Mouse (Mus musculus) adrenal gland, postnatal 4 days (tissue): ENCODE results near the gene Foxr1. TPM values are rescaled to one million over a fixed set of nuclear protein-coding genes. Genes with fewer than 3 reads are reported as not detected.
A peak's percentile ranks its signal among the peaks of the same experiment; 100 is the strongest.
"Not testable (repeated sequence)": the region's sequence is repeated elsewhere in the genome, so short reads cannot be mapped to it uniquely, and the experiment has no call there.

ENCODE experiments used
- DNase-seq, 2 experiments: peaks; one replicate each; pipeline ENCODE4 v3.0.0; 2021 to 2022; ENCODE audit warnings: low spot score in 2 of 2, mixed read lengths in 2 of 2
- total RNA-seq, 2 experiments: library from RNA; stranded (reverse); gene quantifications; 2 replicates each; pipeline ENCODE4 v1.2.3; 2021

Foxr1 gene
- total RNA-seq, 2 experiments from 2014 or later = not detected

DNA sequence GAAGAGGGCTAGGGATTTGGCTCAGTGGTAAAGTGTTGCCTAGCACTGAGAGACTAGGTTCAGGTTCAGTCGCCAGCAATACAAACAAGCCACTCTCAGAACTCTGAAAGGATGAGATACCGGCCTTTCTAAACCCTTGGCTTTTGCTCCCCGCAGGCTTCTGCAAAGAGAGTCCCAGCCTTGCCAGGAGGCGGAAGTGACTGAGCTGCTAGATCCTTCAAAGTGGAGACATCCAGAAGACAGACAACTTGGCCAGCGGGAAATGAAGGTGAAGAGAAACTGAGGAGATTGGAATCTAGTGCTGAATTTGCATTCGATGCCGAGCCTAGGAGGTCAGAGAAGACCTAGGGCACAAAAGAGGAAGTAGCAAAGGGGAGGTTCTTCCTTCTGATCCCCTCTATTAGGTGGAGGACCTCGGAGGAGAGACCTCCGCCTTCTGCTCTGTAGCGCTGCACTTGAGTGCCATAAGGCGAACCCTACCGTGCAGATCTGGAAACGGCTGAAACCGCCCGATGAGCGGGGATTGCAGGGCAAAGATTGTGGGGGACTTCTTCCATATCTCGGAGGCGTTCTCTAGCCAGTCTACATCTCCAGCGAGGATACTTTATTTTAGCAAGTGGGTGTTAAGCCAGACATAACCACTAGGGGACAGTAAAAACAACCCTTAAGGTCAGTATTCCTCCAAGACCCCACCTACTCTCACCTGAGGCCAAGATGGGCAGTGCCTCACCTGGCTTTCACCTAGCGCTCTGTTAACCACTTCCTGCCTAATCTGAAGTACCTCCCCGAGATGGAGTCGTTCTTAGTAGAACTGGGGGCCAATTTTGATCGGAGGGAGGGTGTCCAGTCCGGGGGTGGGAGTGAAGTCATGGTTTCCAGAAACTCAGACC is 36.6 kb upstream of the Foxr1 start:
- DNase-seq = no peak

- no peak for DNase-seq
These were observed 35.0 kb upstream of the Foxr1 start for GRCm38 (mm10) chr9:44475936-44476335.

- DNase-seq = no peak
These were observed 33.4 kb upstream of the Foxr1 start for GRCm38 (mm10) chr9:44474327-44474726.

GRCm38 (mm10) chr9:44473184-44473583 is 32.2 kb upstream of the Foxr1 start:
- DNase-seq = no peak

DNA sequence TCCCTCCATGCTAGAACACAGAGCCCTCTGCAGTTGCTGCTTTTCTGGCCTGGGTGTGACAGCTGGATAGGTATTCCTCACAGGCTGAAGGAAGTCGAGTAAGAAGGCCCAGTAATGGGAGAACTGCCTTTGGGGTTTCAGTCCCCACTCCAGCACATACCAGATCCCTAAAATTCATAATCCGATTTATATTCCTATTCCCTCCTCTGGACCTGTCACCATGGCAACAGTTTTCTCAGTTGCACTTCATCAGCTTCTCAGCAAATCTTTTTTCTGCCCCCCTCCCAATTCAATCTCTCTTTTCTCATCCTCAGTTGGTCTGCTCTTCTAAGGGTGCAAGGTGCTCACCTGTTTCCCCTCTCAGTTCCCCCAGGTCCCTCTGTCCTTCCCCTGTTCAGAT is 27.9 kb upstream of the Foxr1 start:
- DNase-seq = no peak

- no peak for DNase-seq
These were observed 27.3 kb upstream of the Foxr1 start for GRCm38 (mm10) chr9:44468224-44468623.

DNA sequence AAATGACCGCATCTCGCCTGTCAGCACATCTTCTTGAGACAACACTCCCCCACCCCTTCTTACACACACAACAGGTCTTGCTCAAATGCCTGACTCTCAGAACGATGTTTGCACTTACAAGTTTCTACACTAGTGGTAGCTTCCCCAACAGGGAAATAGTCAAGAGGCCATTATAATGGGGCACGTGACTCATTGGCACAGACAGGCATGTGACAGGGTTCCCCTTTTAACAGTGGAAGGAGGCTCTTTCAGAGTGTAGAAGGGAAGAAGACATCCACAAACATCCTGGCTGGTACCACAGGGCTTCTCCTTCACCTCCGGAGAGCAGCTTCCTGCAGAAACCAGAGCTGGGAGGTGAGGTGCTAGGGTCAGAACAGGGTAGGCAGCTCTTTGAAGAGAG is 21.0 kb upstream of the Foxr1 start:
- no peak for DNase-seq

DNA sequence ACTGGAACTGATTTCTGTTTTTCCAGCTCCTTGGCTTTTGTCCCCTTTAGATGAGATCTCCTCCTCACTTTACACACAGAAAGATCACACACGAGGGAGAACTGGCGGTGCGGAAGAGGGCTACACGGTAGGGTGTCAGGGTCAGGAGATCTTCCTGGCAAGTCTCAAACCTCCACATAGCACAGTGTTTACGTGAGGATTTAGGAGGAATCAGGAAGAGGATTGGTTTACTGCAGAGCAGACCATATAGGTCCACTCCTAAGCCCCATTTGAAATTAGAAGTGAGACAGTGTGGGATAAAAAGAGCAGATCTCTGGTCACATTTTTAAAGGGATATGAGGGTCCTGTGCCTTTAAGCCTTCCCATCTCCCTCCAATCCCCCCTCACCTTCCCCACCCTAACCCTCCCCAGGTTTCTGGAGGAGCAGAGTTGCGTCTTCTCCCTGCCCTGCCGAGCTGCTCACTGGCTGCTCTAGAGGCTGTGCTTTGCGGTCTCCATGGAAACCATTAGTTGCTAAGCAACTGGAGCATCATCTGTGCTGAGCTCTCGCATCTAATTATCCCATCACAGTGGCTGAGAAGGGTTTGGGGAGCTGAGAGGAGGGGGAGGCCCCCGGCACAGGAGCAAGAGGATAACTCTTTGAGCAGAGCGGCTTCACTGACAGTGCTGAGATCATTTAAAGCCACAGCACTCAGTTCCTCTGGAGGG is 16.3 kb upstream of the Foxr1 start:
- no peak for DNase-seq

GRCm38 (mm10) chr9:44454891-44455220 is 13.9 kb upstream of the Foxr1 start, which contains the start of gene Upk2:
Gene Upk2 (minus strand): TSS chr9:44454976.
- DNase-seq = no peak

DNA sequence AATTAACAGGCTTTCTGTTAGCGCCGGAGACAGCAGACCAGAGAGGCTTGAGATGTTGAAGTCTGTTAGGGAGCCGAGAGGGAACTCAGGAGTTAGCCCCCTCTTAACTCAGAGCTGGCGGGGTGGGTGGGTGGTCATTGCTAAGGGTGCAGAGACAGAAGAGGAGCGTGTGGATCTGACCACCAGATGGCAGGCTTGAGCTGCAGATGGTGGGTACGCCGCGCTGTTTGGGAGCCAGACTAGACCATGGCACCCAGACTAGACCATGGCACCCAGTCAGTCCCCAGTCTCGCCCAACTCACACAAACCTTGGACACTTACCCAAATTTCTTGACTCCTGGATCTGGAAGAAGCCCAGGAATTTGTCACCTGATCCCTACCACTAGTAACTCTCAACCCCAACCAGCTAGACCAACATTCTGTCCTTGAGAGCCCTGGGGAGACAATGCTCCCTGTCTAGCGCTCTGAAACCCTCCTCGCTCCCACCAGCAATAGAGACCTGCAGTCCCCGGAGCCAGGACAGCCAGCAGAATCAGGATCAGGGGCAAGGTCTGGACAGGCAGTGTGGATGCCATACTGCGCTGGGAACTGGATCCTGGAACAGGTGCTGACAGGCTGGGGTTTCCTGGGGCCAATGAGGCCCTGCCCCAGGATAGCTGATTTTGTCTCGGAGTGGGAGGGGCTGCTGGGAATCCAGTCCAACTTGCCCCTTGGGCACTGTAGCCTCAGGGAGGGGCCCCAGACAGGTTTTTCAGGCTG is 13.4 kb upstream of the Foxr1 start:
- DNase-seq = peak; percentile 59 to 64

- no peak for DNase-seq
These were observed 9.5 kb upstream of the Foxr1 start for GRCm38 (mm10) chr9:44450387-44450786.

- not testable (repeated sequence) for DNase-seq
These were observed 3.6 kb upstream of the Foxr1 start for GRCm38 (mm10) chr9:44444402-44445025.

DNA sequence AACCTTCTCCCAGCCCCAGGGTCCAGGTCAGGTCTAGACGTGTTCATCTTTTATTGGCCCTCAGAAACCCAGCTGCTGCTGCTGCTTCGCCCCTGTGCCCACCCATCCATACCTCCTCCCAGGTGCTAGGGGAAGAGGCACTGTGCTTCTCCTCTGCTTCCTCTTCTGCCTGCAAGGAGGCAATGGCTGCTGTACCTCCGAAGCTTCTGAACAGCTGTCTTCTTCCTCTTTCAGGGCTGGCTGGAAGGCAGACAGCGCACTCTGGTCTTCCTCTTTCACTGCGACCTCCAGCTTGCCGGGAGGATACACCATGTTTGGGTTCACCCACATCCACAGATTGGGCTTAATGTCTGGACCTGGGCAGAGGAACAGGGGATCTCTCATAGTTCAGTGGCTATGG is 5.2 kb downstream of the Foxr1 start:
- no peak for DNase-seq

DNA sequence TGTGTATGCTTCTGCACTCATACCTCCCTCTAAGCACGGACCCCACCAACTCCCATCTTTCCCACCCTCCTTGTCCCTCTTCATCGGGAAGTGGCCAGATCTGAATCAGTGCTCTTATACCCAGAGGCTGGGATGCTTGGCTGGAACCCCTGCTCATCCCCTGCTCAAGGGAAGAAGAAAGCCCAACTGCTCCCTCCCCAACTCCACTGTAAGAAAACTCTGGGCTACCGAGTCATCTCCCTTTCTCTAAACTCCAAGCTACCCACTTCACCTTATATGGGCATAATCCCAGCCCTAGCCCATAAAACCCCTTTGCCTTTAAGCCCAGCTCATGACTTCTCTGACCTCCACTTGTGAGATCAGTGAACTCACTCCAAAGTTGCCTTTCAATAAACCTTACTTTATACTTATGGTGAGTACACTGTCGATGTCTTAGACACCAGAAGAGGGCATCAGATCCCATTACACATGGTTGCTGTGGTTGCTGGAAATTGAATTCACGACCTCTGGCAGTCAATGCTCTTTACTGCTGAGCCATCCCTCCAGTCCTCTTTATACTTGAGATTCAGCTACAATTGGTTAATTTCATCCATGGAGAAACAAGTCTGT is 8.3 kb downstream of the Foxr1 start:
- no peak for DNase-seq

DNA sequence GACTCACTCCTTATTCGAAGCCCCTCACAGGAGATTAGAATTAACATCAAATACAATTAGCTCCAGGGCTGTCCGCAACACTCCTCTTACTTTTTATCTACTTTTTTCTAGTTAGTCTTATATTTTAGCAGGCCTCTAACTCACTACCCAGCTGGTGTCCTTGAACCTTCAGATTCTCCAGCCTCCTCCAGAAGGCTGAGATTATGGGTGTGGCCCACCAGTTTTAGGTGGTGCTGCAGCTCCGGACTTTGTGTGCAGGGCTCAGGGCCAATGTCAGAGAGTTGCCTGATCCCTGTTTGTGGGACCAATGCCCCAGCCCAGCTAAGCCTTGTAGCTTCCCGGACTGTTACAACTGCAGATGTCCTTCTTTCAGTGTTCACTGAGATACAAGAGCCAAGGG is 17.4 kb downstream of the Foxr1 start:
- no peak for DNase-seq

GRCm38 (mm10) chr9:44420280-44420898 is 20.5 kb downstream of the Foxr1 start:
- DNase-seq = no peak

DNA sequence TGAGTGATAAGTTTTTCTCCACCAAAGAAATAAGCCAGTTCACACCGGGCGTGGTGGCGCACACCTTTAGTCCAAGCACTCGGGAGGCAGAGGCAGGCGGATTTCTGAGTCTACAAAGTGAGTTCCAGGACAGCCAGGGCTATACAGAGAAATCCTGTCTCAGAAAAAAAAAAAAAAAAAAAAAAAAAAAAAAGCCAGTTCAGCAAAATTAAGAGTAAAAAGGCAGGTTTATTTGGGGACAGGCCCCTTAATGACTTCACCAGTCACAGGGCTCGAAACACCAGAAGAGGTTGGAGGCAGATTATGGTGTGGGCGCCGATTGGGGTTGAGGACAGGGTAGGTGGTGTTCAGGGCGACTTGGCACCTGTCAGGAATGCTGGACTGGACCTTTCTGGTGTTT is 21.2 kb downstream of the Foxr1 start:
- not testable (repeated sequence) for DNase-seq

DNA sequence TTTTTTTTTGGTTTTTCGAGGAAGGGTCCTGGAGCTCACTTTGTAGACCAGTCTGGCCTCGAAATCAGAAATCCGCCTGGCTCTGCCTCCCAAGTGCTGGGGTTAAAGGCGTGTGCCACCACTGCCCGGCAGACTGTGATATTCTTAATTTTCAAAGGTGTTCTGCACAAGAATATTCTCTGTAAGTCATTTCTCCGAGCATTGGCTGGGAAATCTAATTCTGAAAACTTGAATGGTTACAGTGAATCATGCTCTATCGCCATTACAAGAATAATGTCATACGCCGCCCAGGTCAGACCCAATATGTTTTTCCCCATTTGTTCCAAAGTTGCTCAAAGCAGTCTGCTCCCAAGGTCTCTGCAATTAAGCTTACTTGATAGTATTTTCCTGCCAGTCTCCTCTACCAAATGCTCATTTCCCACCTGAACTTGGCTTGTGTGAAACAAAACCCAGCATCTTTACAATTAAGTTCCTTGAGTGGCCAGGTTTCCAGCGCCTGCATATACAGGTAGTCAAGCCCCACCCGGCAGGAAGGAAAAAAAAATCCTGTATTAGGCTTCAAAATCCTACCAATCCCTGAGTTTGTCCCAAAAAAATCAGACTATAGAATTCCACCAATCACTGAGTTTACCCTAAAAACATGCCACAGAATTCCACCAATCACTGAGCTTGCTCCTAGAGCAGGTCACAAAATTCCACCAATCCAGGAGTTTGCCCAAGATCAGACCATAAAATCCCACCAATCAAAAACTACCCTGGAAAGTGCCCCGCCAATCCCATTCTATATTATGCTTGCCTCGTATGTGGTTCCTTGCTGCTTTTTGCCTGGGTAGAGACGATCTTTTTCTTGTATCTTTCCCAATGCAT is 22.2 kb downstream of the Foxr1 start, which contains the start of gene Ccdc84:
TSS of gene Ccdc84 (minus strand) at position 51 of the 867 bp plus-strand sequence.
- DNase-seq = no peak

DNA sequence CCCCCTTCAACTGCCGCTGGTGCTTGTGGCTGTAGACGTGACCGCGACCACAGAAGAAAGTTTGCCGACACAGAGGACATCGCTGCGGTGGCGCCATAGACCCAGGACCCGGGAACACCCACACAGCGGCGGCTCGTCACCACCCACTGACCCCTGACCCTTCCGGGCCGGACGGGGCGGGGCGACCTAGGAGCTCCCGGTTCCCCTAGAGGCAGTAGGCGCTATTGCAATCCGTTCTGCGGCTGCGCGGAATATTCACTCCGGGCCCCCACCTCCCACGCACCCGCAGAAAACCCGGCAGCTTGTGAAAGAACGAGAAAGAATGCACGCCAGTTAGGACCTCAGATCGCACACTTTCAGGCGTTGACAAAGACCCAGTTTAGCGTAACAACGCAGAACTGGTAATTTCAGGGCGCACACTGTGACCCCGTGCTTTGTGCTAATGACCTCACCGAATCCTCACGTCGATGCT is 23.0 kb downstream of the Foxr1 start:
- DNase-seq = peak; percentile 92 to 93
